Mouse (Mus musculus) brain, adult 2 months (tissue): ENCODE measurements at regions not wholly inside any gene's neighbourhood (a gene's known extent, or its start where the extent isn't known, plus 50 kb on each side); places are given as distances from the start of the nearest gene placed in this dataset.
"Not testable (repeated sequence)": the region's sequence is repeated elsewhere in the genome, so short reads cannot be mapped to it uniquely, and the experiment has no call there.

ENCODE experiments used
- DNase-seq: peaks from one replicate; pipeline ENCODE4 v3.0.0; 2011; ENCODE audit warnings: low read depth, low spot score

DNA sequence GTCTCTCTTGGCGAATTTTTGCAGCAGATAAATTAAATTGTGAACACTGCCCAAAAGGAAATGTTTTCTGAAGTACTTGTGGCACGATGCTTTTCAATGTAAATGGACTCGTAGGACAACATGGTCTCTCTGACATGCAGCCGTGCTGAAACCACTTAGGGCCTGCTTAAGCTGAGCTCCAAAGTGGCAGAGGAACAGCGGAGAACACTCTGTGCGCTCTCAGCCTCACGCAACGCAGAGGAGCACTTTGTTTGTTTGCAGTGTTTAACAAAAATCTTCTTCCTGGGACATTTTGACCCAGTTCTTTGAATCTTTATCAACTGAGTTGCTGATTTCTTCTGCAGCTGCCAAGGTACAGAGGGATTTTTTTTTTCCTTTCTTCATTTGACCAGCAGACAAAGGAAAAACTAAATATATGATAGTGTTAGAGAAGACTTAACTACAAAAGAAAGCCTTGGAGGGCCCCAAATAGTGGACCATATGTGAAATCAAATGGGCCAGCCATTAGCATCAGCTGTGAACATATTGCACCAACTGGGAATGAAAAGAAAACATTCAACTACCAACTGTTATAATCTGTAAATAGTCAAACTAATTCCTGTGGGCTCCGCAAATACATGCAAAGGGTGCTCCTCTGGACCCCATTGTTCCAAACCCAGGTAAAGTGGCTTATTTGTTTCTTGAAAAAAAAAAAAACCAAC lies 639.5 kb downstream of the Rwdd3 start:
- peak; percentile 47 for DNase-seq

DNA sequence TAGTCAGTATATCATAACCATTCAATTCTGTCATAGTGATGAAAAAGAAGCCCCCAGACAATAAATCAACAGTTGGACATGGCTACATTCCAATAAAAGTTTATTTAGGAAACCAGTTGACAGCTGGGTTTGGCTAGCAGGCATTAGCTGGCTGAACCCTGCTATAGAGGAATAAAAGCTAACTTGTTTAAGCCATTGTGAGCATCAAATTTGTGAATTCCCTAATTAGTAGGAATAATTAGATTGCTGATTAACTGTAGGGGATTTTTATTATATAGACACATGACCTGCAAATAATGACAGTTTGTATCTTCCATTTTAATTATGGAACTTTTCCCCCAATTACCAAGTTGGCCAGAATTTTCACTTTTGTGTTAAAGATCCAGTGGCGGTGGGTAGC lies 659.8 kb downstream of the Rwdd3 start:
- no peak for DNase-seq

DNA sequence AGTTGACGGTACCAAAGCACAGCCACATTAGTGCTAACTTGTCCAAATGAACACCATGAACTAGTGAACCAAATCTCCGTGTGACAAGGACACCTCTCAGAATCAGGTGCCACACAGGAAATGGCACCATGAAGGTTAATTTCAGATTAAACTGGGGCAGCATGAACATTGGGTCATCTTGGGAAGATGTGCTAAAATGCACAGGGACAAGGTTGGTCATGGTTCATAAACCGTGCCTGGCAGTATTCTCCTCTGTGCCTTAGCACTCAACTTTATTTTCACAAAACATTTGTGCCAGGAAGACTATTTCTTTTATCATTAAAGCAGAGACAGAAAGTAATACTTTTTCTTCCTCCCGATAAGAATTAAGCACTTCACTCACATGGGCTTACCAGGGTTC lies 672.6 kb downstream of the Rwdd3 start:
- DNase-seq: no peak

DNA sequence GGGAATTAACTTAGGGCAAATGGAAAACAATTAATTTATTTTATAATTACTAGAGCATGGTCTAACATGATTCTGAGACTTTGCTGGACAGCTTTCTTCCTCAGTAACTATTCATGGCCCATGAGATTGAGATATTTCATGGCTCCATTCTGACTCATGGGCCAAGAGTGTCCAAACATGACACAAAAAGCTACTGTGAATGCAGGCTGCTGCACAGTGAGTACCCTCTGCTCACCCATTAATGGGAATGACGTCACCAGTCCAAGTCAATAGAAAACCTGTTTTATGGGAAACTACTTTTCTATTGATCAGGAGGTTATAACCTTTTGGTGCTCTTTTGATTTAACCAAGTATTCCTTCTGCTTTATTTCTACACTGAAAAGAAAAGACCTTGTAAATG lies 693.6 kb downstream of the Rwdd3 start:
- DNase-seq: no peak

DNA sequence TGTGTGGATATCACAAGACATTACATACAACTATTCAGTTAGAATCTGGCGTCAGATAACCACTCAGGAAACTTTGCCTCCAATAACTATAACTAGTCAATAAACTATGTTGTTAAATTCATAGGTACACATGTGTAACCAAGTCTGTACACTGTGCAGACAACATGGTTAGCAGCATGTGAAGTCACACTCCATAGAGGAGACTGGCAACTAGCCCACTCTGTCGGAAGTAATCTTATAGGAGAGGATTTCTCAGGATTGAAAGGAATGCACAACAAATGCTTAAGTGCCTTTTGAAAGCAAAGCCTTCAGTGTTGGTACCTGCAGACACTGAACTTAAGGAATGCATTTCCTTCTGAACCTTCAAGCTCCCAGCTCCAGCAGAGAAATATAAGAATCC lies 693.0 kb upstream of the Ptbp2 start:
- DNase-seq: no peak

DNA sequence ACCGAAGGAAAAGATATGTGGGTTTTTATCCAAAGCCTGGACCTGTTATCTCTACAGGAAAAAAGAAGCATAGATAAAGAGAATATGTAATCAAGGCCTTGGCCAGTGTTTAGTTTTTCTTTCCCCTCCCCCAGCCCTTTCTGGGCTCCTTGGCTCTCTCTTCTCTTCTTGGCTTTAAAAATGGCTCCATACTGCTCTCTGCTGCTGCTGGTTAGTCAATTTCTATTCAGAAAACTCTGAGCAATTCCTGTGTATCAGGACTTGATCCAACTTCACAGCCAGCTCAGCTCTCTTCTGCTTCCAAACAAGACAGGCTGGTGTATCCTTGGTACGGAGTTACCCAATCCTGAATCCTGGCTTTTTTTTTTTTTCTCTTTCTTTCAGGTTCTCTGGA lies 689.4 kb upstream of the Ptbp2 start:
- DNase-seq: peak; percentile 89

DNA sequence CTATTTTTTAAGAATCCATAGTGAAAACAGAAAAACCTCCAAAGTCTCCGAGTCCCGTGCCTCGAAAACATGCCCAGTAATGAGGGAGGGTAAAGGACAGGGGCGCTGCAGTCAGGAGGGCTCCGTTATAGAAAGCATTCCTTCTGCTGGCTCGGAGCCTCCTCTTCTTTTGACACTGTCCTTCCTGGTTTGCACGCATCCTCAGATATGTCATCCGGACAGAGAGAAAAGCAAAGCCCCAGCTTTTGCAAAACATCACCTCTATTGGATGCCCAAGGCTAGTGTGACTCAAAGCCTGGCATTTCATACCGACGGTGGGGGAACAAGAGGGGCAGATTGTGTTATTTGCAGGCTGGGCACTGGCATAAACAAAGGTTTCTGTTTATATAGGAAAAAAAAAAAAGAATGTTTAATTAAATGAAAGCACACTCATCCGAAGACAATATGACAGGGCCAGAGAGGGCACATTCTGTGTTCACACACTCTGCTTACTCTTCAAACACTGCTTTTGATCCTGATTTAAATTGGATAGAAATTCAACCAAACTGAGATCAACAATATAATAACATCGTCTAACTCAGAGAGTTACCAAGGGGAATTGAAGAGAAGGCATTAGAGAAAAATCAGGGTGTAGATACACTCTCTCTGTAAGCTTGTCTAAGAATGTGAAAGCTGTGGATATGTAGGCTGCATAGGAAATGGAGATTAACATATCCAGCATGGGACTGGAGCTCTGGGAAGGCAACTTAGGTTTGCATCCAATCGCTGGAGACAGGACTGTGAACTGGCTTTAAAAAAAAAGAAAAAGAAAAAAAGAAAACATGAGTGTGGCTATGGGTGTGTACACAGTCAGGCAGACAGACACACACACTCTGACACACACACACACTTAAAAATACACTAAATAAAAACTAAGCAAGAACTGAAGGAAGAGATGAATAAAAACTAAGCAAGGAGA lies 688.7 kb upstream of the Ptbp2 start:
- DNase-seq: peak; percentile 7

DNA sequence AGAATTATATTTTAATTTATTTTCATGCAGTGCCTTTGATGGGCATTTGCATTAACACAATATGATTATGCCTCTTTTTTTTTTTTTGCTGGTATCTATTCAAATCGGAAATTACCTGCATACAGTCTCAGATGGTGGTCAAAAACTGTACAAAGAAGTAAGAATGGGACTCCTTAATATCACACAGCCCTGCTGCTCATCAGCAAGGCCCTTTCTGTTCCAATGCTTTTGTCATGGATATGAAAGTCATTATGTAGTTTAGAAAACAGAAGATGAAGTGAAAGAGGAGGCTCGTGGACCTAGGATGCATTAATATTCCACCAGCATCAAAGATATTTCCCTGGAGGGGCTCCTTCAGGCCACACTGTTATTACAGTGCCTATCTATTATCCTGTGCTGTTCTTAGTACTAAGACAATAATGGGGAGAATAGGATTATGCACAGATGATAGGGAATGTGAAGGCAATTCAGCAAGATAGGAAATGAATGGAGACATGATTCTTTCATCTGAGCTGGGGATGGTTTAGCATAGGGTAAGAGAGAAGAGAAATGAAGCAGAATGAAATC lies 687.7 kb upstream of the Ptbp2 start:
- DNase-seq: no peak

DNA sequence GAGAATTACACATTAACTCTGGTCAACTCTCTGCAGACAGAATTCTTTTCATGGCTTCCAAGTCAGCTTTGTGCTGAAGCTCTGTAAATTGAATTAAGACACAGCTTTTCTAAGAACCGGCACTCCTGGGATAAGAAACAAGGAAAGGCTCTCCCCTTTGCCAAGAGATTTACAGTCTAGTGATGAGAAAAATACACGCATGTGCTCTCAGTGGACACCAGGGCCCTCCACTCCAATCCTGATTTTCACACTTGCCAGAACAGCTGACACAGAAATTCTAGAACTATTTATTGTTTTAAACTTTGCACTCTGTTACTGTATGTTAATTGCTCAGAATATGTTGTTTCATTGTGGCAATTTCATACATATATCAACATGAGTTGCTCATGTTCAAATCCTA lies 684.6 kb upstream of the Ptbp2 start:
- no peak for DNase-seq

DNA sequence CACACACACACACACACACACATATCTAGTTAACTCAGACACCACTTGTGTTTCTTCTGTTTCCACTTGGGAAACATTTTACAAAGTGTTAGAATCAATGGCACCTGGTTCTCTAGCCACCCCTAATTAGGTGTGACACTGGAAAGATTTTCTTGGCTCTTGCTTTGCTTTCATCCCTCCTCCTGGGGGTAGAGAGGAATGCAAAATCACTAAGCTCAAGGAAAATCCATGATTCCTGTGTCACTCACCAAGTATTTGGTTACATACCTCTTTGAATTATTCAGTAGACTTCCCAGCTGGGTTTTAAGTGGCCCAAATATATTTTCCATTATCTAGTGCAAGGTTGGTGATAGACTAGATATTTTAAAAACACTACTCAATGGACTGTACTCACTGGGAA lies 676.5 kb upstream of the Ptbp2 start:
- no peak for DNase-seq

DNA sequence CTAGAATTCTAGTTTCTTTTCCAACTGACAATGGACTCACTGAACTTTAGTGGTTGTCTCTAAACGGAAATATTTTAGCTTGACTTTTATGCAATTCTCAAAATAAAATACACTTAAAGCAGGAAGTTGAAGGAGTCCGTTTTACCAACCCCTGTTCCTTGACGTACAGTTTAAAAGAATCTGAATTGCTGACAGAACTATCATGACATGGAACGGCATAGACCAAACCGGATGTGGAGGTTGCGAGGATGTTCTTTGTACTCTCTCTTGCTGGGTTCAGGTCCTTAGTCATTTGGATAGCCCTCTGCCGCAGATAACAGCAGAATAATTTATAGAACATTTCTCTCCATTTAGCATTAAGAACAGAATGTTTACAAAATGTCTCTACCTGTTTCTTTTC lies 673.6 kb upstream of the Ptbp2 start:
- DNase-seq: no peak

DNA sequence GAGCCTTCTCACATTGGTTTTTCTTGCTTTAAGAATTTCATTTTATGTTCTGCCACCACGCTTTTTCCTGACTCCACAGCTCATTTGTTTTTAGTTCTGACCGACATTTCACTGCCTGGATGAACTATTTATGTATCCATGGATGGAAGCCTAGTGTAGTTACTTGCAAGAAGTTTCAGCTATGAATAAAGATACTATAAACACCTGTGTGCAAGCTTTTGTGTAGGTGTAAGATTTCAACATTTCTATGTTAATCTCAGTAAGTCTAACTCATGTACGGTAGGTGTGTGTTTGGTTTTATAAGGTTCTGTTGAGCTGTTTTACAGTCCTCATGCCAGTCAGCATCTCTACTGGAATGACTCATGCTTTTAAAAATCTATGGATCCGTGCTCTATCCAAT lies 656.9 kb upstream of the Ptbp2 start:
- peak; percentile 72 for DNase-seq

DNA sequence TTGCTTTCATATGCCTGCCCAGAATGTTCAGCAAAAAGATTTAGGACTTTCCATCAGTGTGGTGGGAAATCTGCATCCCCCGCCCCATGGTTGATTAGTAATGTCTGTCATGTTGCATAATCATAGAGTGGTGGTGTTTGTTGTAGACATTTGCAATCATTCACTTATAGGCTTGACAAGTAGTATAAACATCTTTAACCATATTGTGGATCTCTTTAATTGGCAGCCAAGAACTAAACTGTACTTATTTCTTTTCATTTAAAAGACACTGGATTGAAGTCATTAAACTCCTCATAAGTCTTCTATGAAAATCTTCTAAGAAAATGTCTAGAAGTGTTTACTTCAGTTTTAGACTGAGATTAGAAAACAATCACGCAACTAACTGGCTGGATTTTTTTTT lies 646.0 kb upstream of the Ptbp2 start:
- no peak for DNase-seq

DNA sequence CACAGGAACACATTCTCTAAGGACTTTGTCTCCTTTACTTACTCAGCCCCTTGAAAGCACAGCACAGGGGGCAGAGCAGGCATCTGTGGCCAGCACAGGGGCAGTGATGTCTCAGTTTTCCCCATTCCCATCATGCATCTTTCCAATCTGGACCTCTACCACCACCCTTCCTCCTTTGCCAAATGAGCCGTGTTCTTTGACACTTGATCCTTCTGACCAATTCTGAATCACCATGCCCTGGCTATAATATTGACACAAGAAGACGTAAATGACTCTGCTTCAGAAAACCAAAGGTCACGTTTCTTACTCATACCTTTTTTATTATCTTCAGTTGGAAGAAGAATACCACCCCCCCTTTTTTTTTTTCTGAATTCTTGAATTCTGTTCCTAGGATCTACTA lies 632.4 kb upstream of the Ptbp2 start:
- no peak for DNase-seq

DNA sequence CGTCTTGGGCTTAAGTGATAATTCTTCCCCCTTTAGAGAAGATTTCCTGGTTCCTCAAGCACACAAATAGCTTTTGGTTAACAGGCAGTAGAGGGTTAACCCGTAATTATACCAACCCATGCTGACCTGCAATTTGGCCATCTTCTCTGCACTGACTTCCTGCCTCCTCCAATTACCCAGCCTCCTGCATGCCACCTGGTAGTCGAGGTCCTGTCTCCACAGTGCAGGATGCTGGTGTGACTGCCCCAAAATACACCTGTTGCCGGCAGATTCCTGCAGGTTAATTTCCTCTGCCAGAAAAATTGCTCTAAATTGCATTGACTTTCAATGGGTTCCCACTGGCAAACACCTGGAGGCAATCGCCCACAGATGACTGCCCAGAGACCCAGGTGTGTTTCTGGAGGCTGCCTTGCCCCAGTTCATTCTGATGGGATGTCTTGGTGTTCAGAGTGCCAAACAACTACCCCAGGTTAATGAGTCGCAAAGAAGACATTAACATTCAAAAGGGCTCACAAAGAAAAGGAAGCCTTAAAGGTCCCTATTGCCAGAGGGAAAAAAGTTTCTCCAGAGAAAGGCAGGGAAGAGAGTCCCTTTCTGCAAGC lies 591.5 kb upstream of the Ptbp2 start:
- DNase-seq: no peak

DNA sequence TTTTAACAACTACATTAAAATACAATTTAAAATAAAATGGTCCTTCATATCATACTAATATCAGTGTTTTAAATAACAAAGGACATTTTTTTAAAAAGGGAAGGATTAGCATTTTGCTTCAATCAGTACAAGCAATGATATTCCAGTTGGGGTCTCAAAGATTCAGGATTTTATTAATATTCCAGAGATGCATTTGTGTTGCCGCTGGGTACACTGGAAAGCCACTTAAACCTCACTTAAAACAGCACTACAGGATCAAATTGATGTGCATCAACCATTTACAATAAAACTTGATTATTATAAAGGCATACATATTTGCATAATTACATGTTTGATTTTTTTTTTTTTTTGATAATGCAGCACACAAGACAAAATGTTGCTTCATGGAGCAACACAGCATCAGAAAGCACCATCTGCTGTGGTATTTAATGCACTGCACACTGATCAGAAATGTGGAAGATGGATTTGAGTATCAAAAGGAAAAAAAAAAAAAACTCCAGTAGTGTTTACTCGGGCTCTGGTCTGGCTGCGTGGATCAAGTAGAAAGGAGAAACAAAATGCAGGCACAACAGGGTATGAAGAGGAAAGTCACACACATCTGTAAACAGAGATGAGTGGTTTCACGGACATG lies 558.6 kb upstream of the Ptbp2 start:
- peak; percentile 16 for DNase-seq

DNA sequence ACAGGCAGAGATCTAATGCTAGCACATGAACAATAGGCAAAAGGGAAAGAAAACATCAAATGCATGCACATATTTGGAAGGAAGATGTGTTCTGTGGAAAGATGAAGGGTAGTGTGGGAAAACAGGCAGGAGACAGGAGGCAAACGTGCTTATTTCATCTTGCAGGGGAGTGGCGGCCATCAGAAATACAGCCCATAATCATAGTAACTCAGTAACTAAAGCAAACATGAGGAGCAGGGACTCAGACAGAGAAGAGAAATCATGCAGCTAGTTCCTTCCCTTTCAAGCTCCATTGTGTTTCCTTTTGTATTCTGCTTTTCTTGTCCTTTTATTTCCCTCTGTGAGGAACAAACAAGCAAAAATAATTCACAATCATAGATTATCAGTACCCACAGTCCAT lies 557.6 kb upstream of the Ptbp2 start:
- DNase-seq: no peak

DNA sequence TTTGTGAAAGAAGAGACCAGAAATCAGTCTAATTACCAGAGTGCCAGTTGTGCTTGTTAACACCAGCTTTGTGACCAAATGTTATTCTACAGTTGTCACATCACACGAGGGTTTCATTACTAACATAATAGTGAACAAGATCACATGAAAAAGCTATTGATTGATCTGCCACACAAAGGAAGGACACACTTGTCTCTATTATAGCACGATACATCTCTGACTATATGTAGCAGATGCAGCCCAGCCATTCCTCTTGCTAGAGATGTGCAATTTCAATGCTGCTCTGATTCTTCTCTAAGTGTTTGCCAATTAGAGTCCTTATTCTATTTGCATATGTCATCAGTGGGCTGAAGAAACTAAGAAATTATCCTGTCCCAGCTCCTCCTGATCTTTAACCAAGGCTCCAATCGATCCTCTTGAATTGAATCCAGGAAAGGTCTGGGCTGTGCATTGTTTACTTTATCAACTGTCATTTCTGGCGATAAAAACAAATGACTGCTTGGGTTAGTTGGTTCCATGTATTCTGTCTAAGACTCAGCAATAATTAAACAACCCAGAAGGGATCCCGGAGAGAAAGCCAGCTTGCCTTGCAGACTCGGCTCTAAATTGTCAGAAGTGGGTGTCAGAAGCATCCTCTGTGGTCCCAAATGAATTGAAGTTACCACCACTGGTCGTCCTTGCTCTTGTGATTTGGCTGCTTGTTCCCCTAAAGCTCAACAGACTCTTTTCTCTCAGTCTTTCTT lies 551.7 kb upstream of the Ptbp2 start:
- DNase-seq: no peak

DNA sequence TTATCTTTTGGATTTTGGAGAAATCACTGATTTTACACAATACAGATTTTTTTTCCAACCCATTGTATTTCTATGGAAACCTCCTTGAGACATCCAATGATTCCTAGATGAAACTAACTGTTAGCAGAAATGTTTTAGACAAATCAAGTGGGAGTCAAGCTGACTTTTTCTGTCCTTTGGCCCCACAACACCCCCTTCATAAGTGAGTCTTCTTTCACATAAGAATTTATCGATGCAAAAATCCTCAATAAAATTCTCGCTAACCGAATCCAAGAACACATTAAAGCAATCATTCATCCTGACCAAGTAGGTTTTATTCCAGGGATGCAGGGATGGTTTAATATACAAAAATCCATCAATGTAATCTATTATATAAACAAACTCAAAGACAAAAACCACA lies 522.8 kb upstream of the Ptbp2 start:
- DNase-seq: not testable (repeated sequence)

DNA sequence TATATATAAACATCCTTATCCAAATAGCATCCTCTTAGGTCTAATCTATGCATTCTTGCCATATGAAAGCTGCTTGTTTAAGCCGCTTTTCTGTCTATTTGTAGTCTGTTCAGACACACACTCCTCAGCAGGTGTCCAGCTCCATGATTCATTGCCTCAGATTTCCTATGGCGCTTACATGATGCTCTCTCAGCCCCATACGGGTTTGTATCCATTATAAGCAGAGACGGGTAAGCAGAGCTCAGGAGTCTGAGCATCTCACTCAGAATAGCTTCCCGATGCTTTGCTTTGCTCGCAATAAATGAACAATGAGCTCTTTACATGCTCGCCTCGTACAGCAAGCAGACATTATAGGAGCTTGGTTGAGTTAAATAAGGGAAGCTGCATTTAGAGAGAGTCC lies 521.3 kb upstream of the Ptbp2 start:
- DNase-seq: peak; percentile 17
